Mouse (Mus musculus) spleen, adult 2 months (tissue): ENCODE results near the gene Gm17606. TPM values are rescaled to one million over a fixed set of nuclear protein-coding genes. Genes with fewer than 3 reads are reported as not detected.
A peak's percentile ranks its signal among the peaks of the same experiment; 100 is the strongest.

Source experiments
- DNase-seq, 2 experiments: peaks; one replicate each; pipeline versions ENCODE4 v3.0.0 to v3.0.0-alpha.2; 2012 to 2021; ENCODE audit warnings: low spot score in 2 of 2, low read depth in 1 of 2
- H3K27ac ChIP-seq: fragments of 200-500 bp; 2 replicates; pipeline ENCODE4 v1.5.1; 2012; ENCODE audit warnings: low read length, inconsistent platforms; ENCODE audit not compliant: insufficient read depth
- H3K27me3 ChIP-seq: fragments of 200-500 bp; 2 replicates; pipeline ENCODE4 v1.6.1; 2012; ENCODE audit warnings: mild to moderate bottlenecking, moderate library complexity, low read length, inconsistent platforms; ENCODE audit not compliant: control insufficient read depth, insufficient read depth
- H3K36me3 ChIP-seq: fragments of 200-500 bp; 2 replicates; pipeline ENCODE4 v1.6.1; 2012; ENCODE audit warnings: mild to moderate bottlenecking, low read length, inconsistent platforms; ENCODE audit not compliant: control insufficient read depth, insufficient read depth
- H3K4me1 ChIP-seq: fragments of 200-500 bp; 2 replicates; pipeline ENCODE4 v1.6.1; 2011; ENCODE audit warnings: inconsistent platforms; ENCODE audit not compliant: control insufficient read depth, insufficient read depth, insufficient read length
- H3K4me3 ChIP-seq: fragments of 200-500 bp; 2 replicates; pipeline ENCODE4 v1.5.1; 2011; ENCODE audit warnings: mild to moderate bottlenecking, inconsistent platforms; ENCODE audit not compliant: insufficient read depth, insufficient read length; ENCODE audit errors: extremely low read depth
- CTCF ChIP-seq: fragments of 200-500 bp; IDR thresholded peaks from 2 replicates; pipeline ENCODE4 v1.5.1; 2011; ENCODE audit warnings: mild to moderate bottlenecking, inconsistent platforms; ENCODE audit not compliant: insufficient read depth, insufficient read length, insufficient replicate concordance; ENCODE audit errors: extremely low read depth
- POLR2A ChIP-seq: fragments of 200-500 bp; IDR thresholded peaks from 2 replicates; pipeline ENCODE4 v1.6.1; 2011; ENCODE audit warnings: low read depth, low read length, inconsistent platforms
- WGBS: fragments of 180-500 bp; shearing (Covaris S2); methylation state at CpG from one replicate; pipeline ENCODE4 v1.1.7; 2018; 5-methylcytosine and 5-hydroxymethylcytosine counted together
- polyA plus RNA-seq: library from polyadenylated mRNA; depleted of rRNA; stranded (reverse); fragments of >200 nt; gene quantifications from 2 replicates; pipeline ENCODE4 v1.2.3, GENCODE M21; 2012

Gm17606 gene
- polyA plus RNA-seq, 1 experiment: not detected

- Histone ChIP-seq H3K4me3 (no peak overlapping the region), H3K36me3 (peaks cover 9% of the 10 kb centered on the region), H3K27me3 (no peaks in the 10 kb centered on the region), H3K27ac (no peak overlapping the region), H3K4me1 (peaks cover 7% of the 10 kb centered on the region)
- WGBS: 59% methylated on average over 8 of the region's 8 CpGs
- DNase-seq: peak; percentile 9 to 52
- no peak for TF ChIP-seq POLR2A
- peak; percentile 64; the same call in 1 of the 2 replicates for TF ChIP-seq CTCF
Observed at GRCm38 (mm10) chr14:54636954-54637353, 3.8 kb upstream of the Gm17606 start.

GRCm38 (mm10) chr14:54638210-54638609 lies 2.5 kb upstream of the Gm17606 start:
- no peak overlapping the region for H3K27ac ChIP-seq
- no peaks in the 10 kb centered on the region for H3K27me3 ChIP-seq
- 67% methylated on average over 5 of the region's 5 CpGs for WGBS
- TF ChIP-seq POLR2A (no peak), CTCF (no peak)
- H3K4me3 ChIP-seq: no peak overlapping the region
- H3K36me3 ChIP-seq: peaks cover 9% of the 10 kb centered on the region
- no peak for DNase-seq
- H3K4me1 ChIP-seq: peaks cover 7% of the 10 kb centered on the region

- no peak overlapping the region for H3K27ac ChIP-seq
- H3K36me3 ChIP-seq: peaks cover 27% of the 10 kb centered on the region
- no peaks in the 10 kb centered on the region for H3K27me3 ChIP-seq
- WGBS: 65% methylated on average over 4 of the region's 4 CpGs
- TF ChIP-seq POLR2A: no peak
- TF ChIP-seq CTCF: no peak
- no peak for DNase-seq
- H3K4me1 ChIP-seq: peaks cover 7% of the 10 kb centered on the region
- H3K4me3 ChIP-seq: no peak overlapping the region
Observed at GRCm38 (mm10) chr14:54640121-54640520, 631 bp upstream of the Gm17606 start.

- Histone ChIP-seq H3K36me3 (peaks cover 40% of the 10 kb centered on the region), H3K4me3 (peak within 1 kb of the TSS; percentile 76), H3K27ac (no peak within 1 kb of the TSS; the same call in 1 of the 2 replicates), H3K27me3 (no peaks in the 10 kb centered on the region), H3K4me1 (peaks cover 7% of the 10 kb centered on the region)
- TF ChIP-seq POLR2A (no peak), CTCF (peak; percentile 74; the same call in 1 of the 2 replicates)
- peak; percentile 65 to 86 for DNase-seq
- WGBS: under 1% methylated on average over 51 of the region's 52 CpGs
Observed at GRCm38 (mm10) chr14:54641305-54641969, 685 bp downstream of the Gm17606 start, which contains the start of gene Cdh24. Cdh24 (minus strand) TSS chr14:54641364.

GRCm38 (mm10) chr14:54642224-54642944 lies 1.6 kb downstream of the Gm17606 start:
- H3K36me3 ChIP-seq: peaks cover 44% of the 10 kb centered on the region
- TF ChIP-seq POLR2A: no peak
- TF ChIP-seq CTCF: no peak
- WGBS: 95% methylated on average over 25 of the region's 25 CpGs
- no peaks in the 10 kb centered on the region for H3K27me3 ChIP-seq
- peaks cover 7% of the 10 kb centered on the region for H3K4me1 ChIP-seq
- no peak overlapping the region for H3K4me3 ChIP-seq
- H3K27ac ChIP-seq: no peak overlapping the region
- no peak for DNase-seq

- H3K4me3 ChIP-seq: no peak overlapping the region
- TF ChIP-seq CTCF: no peak
- no peak for TF ChIP-seq POLR2A
- no peaks in the 10 kb centered on the region for H3K27me3 ChIP-seq
- DNase-seq: no peak
- 88% methylated on average over 2 of the region's 2 CpGs for WGBS
- H3K27ac ChIP-seq: no peak overlapping the region
- peaks cover 7% of the 10 kb centered on the region for H3K4me1 ChIP-seq
- H3K36me3 ChIP-seq: peaks cover 47% of the 10 kb centered on the region
Observed at GRCm38 (mm10) chr14:54643011-54643410, 2.3 kb downstream of the Gm17606 start.

- no peak for DNase-seq
- peaks cover 54% of the 10 kb centered on the region for H3K36me3 ChIP-seq
Observed at GRCm38 (mm10) chr14:54644294-54644693, 3.5 kb downstream of the Gm17606 start.

More at GRCm38 (mm10) chr14:54644294-54644693, 3.5 kb downstream of the Gm17606 start:
- Histone ChIP-seq H3K4me1 (peaks cover 7% of the 10 kb centered on the region), H3K27ac (no peak overlapping the region), H3K4me3 (no peak overlapping the region), H3K27me3 (no peaks in the 10 kb centered on the region)
- no peak for TF ChIP-seq POLR2A
- no peak for TF ChIP-seq CTCF
- 93% methylated on average over 9 of the region's 9 CpGs for WGBS
